Mouse (Mus musculus): ENCODE results near the gene Zfp871. TPM values are rescaled to one million over a fixed set of nuclear protein-coding genes. Genes with fewer than 3 reads are reported as not detected.

Gene Zfp871
- 10 to 100 TPM; 59.5 to 64.5 TPM for total RNA-seq (2023)

DNA sequence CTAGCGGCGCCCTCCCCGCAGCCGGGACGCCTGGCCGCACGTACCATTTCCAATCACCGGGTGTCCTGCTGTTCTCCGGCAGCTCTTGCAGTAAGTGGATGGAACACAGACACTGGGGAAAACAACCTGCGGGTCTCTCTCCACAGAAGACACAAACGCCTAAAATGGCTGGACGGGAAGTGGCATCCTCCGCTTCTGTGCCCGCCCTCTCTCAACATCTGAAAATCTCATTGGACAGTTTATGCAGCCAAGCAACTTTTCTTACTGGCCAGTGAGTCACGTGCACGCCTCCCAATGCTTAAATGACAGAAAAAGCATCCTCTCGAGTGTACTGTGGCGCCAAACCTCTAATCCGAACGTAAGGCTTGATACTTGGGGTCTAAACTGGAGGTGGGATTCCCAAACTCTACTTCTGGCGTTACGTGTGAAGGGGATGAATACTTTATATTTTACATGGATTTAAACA, at the start of gene Zfp871:
Gene Zfp871, minus strand, starts transcription at position 194 of the 466 bp plus-strand sequence.

DNA sequence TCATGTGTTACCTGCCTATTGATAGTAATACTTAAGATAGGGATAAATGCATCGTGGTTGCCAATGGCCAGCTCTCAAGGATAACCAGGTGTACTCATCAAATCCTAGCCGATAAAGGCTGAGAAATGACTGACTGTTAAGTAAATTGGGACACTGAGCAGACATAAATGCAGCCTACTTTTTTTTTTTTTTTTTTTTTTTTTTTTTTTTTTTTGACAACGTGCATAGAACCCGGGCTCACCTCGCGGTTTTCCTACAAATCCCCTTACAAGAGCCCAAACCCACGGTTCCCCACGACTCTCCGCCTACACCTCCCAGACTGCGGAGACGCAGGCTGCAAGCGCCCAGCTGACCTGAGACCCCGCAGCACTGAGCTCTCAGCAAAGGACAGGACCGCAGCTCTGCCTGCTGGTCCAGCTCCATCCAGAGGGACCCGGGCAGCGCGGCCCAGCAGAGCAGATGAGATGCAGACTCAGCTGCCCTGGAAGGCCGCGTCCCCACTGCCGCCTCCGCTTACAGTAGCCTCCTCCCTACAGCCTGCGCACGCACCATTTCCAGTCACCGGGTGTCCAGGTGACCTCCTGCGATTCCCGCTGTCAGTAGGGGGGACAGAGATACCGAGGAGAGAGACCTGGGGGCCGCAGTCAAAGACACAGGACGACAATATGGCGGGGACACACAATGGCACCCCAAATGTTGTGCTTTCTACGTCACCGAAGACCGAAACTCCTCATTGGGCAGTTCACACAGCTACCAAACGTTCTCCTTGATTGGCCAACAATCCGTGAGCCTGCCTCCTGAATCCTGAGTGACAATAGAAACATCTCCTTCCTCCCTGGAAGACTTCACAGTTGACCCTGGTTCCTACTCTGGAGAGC, 41.7 kb upstream of the Zfp871 start, which contains the start of gene Zfp799:
Gene Zfp799, minus strand, starts transcription at position 722 of the 878 bp plus-strand sequence.

DNA sequence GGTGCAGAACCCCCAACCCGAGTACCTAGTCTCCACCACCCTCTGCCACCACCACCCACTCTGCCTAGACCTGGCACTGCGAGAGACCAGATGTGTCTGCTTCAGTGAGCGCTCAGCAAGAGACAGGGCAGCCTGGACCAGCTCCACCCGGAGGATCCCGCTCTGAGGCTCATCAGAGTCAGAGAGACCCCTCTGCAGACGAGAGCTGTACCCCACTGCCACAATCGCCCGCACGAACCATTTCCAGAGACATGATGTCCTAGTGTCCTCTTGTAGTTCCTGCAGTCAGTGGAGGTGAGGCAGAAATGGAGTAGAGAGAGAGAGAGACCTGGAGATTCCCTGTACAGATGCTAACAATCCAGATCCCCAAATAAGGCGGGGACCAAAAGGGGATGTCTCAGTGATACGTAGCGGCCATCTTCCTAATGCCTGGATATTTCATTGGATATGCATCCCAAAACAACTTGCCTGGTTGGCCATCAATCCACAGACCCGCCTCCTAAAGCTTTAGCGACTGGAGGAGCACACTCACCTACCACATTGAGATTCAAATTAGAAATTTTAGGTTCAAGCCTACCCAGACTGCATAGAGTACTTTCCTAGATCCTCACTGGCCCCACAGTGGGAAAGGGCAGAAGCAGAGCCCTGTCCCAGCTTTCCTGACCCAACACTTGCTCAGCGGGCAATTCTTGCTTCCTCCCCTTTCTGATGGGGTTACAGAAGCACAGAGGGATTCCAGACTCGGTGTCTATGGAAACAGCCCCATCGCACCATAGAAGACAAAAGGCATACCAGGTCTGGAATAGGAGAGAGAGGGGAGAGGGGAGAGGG, 21.7 kb upstream of the Zfp871 start, which contains the start of gene Zfp811:
Gene Zfp811, minus strand, starts transcription at position 388 of the 831 bp plus-strand sequence.

Other genes starting within 250 kb of the Zfp871 start
- 10 to 100 TPM; 12.3 to 15.2 TPM for gene Cyp4f37, start 167.0 kb downstream of the Zfp871 start, total RNA-seq (2023)
- gene Cyp4f40, start 129.4 kb downstream of the Zfp871 start, total RNA-seq (2023): not detected
- gene Cyp4f15, start 102.7 kb downstream of the Zfp871 start, total RNA-seq (2023): not detected
- gene Zfp811, start 21.6 kb upstream of the Zfp871 start, total RNA-seq (2023): under 1 TPM; 0.37 to 0.73 TPM
- 1 to 10 TPM; 4.4 to 4.8 TPM for gene Zfp799, start 42.0 kb upstream of the Zfp871 start, total RNA-seq (2023)
- 1 to 10 TPM; 3.3 to 4.1 TPM for gene Zfp870, start 103.4 kb upstream of the Zfp871 start, total RNA-seq (2023)
- gene Cyp4f14, start 129.1 kb upstream of the Zfp871 start, total RNA-seq (2023): not detected
- gene Cyp4f13, start 159.1 kb upstream of the Zfp871 start, total RNA-seq (2023): 10 to 100 TPM; 97.1 to 98.7 TPM
- gene Zfp472, start 177.5 kb upstream of the Zfp871 start, total RNA-seq (2023): 1 to 10 TPM; 6.3 to 10.0 TPM
- 1 to 10 TPM; 7.1 to 7.4 TPM for gene Zfp952, start 204.8 kb upstream of the Zfp871 start, total RNA-seq (2023)
- 1 to 10 TPM in 1 of 2 experiments, under 1 TPM in 1; 0.73 to 2.8 TPM for gene Zfp763, start 245.1 kb upstream of the Zfp871 start, total RNA-seq (2023)